Mouse (Mus musculus): ENCODE measurements around the gene Dbx2. TPM values are rescaled to one million over a fixed set of nuclear protein-coding genes. Genes with fewer than 3 reads are reported as not detected.

Dbx2 gene
- total RNA-seq, 4 experiments from 2014 or later = not detected

GRCm38 (mm10) chr15:95622797-95623196, 33.0 kb downstream of the Dbx2 start:
- no peak for DNase-seq

- DNase-seq = no peak
Observed at GRCm38 (mm10) chr15:95612600-95612999, 43.2 kb downstream of the Dbx2 start.

- DNase-seq = no peak
Observed at GRCm38 (mm10) chr15:95601179-95601578, 54.6 kb downstream of the Dbx2 start.

GRCm38 (mm10) chr15:95598630-95599029, 57.1 kb downstream of the Dbx2 start:
- no peak for DNase-seq

- DNase-seq = no peak
Observed at GRCm38 (mm10) chr15:95586906-95587305, 68.9 kb downstream of the Dbx2 start.

GRCm38 (mm10) chr15:95584891-95585290, 70.9 kb downstream of the Dbx2 start:
- no peak for DNase-seq

GRCm38 (mm10) chr15:95574661-95575060, 81.1 kb downstream of the Dbx2 start:
- no peak for DNase-seq

Other genes starting within 250 kb of the Dbx2 start
- gene Nell2, start 127.4 kb downstream of the Dbx2 start, total RNA-seq (2022) = 1 to 10 TPM; 3.1 to 5.2 (median 4.5) TPM
- 100 to 1,000 TPM in 2 of 4 experiments, 10 to 100 TPM in 2; 69.9 to 112 (median 92.1) TPM for gene Ano6, start 134.9 kb upstream of the Dbx2 start, total RNA-seq (2022)

Data from adrenal gland, adult 8-10 months (tissue).